Mouse (Mus musculus) left cerebral cortex, postnatal 25 days (tissue): ENCODE results near the gene Gabbr2. TPM values are rescaled to one million over a fixed set of nuclear protein-coding genes. Genes with fewer than 3 reads are reported as not detected.
"Not testable (repeated sequence)": the region's sequence is repeated elsewhere in the genome, so short reads cannot be mapped to it uniquely, and the experiment has no call there.

ENCODE experiments used
- DNase-seq, 2 experiments: peaks; one replicate each; pipeline ENCODE4 v3.0.0; 2022; ENCODE audit warnings: low spot score in 2 of 2, mixed read lengths in 1 of 2
- intact Hi-C: fragments of 180-260 bp; cut with DNase I; formaldehyde crosslinking; loops from one replicate; pipeline ENCODE4 v1.15.1; 2025
- total RNA-seq, 2 experiments: library from RNA; stranded (reverse); gene quantifications; 2 replicates each; pipeline ENCODE4 v1.2.3; 2021

Gene Gabbr2
- total RNA-seq, 2 experiments from 2014 or later: 270 to 276 TPM

DNA sequence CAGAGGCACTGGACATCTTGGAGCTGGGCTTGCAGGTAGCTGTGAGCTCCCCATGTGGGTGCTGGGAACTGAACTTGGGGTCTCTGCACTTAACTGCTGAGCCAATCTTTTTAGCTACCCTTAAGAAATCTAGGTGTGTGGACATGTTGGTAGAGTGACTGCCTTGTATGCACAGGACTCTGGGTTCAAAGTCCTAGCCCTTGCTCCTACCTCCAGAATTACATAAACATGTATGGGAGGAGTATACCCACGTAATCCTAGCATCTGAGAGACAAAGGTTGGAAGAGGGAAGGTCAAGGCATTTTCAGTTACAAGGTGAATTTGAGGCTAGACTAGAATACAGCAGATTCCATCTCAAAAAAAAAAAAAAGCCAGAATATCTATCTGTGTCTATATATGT is 336.4 kb downstream of the Gabbr2 start:
- DNase-seq: no peak
- intact Hi-C loops: no loop called here

DNA sequence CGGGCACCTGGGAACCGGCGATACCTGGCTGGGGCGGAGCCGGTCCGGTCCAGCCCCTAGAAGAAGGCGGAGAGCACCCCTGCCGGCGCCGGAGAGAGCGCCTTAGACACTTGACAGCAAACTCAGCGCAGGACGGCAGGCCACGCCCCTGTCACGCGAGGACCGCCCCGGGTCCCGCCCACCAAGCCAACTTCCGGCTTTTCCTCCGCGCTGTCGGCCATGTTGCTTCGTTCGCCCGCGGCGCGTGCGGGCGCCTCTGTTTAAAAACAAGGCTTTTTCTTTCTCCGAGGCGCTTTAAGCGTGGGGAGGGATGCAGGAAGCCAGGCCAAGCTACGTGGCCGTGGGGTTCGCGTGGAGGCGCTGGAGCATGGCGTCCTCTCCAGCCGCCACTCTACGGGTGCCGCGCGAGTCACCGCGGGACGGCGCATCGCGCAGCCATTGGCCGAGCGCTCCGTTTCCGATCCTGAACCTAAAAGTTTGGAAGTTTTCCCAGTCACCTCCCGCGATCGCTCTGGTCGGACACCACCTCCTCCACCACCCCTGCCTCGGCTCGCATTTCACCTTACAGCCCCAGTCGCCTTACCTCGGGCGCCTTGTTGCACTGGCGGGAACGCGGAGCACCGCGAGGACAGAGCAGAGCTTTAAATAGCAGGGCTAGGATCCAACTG is 341.5 kb downstream of the Gabbr2 start, which contains the start of gene Tbc1d2:
Gene Tbc1d2, minus strand, starts transcription at position 124 of the 668 bp plus-strand sequence.
- DNase-seq: peak; percentile 96
- intact Hi-C loops: loop anchor here (1.0 kb wide), 1 partner anchor 143 kb away; no protein-coding TSS in a partner anchor

DNA sequence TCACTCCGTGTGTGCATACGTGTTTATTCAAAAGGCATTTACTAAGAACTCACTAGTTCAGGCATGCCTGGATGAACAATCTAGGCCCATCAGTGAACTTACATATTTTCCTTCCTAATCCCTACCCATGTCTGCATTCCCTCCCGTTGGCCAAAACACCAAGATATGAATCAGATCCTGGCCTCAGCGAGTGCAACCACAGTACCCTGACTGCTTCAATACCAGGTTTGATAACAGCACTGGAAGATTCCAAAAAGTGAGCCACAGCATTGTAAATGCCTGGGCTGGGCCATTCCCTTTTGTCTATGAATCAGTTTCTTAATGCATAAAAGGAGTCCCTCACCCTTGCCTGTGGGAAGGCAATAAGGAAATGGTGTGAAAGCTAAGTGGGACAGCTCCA is 342.5 kb downstream of the Gabbr2 start:
- intact Hi-C loops: no loop called here

DNA sequence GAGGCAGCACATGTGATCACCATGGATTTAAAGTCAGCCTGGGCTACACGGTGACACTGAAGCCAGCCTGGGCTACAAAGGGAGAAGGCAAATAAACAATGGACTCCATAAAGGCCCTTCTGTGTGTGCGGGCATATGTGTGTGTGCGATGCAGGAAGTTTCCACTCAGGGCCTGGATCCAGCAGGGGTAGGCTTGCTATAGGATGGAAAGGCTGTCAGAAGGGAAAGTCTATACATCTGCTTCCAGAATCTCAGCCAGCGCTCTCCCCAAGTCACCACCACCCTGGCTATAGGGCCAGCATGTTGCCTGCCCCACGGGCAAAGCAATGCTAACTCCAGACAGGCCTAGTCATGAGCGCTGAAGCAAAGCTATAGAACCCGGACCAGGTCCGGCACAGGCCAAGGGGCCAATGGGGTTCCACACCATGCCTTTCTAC is 348.0 kb downstream of the Gabbr2 start:
- DNase-seq: no peak
- intact Hi-C loops: no loop called here

More for the DNA sequence above, 342.5 kb downstream of the Gabbr2 start:
- no peak for DNase-seq

DNA sequence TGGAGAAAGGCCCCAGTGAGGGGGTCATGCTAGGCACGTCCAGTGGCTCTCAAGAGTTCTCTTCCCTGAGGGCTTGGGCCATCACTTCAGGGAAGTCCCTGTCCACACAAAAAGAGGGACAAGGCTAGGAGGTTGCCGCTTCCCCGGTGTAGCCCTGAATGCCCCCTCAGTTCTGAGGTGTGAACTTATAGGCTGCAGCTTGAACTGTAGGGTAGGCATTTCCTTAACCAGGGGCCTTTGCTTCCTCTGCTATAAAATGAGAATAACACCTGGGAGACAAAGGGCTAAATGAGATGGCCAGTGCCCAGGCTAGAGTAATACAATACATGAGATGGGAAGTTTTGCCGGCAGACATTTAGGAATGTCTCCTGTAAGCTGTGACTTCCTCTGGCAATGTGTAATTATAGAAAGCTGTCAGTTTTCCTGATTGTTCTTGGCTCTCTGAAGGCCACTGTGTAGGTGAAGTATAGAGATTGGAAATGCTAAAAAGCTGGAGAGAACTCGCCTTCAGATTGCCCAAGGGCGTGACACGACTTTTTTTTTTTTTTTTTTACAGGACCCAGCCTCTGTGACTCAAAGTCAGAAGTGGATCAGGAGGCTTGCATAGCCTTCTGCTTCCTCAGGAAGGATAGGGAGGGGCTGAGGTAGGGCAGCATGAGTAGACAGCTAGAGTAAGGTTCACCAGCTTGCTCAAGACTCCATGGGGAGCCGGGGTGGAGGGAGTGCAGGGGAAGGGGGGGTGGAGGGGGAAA is 348.6 kb downstream of the Gabbr2 start:
- DNase-seq: no peak
- intact Hi-C loops: no loop called here

DNA sequence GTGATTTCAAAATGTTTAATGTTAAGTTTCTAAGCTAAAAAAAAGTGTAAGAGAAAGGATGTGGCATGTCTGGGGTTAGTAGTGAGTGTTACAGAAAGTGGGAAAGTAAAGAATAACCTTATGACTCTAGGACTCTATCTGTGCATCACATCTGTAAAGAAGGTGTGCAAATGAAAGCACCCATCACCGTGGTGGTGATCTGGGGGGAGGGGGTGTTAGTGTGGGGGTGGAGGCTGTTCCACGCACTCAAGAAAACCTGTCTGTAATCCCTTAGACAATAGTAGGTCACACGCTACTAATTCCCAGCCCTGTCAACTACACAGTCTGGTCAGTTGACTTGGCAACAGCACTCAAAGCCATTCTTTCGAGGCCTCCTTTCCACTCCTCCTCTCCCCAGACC is 350.4 kb downstream of the Gabbr2 start:
- DNase-seq: no peak
- intact Hi-C loops: no loop called here

DNA sequence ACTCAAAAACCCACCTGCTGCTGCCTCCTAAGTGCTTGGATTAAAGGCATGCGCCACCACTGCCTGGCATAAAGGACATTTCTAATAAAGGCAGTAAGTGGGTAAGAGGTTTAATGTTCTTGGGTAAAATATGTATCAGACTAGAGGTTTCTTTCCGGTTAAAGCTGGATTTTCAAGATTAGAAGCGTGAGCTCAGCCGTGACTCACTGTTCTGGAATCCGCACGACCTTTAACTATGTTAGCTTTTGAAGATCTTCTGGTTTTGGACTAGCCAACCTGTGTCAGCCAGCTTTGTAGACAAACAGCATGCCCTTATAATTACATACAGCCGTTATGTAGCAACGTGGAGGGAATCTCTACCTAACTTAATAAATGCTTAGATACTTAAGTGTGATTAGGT is 351.8 kb downstream of the Gabbr2 start:
- intact Hi-C loops: no loop called here
- DNase-seq: no peak

DNA sequence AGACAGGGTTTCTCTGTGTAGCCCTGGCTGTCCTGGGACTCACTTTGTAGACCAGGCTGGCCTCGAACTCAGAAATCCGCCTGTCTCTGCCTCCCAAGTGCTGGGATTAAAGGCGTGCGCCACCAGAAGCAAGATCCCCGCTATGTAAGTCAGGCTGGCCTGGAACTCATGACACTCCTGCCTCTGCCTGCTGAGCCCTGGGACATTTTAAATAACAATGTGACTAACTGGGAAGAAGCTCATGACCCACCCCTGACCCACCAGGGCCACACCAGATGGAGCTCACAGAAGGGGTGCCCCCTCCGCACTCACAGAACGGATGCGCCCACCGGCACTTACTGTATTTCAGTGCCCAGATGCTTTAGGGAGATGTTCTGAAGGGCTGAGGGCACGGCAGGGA is 354.4 kb downstream of the Gabbr2 start:
- intact Hi-C loops, DNase-seq: not testable (repeated sequence)

DNA sequence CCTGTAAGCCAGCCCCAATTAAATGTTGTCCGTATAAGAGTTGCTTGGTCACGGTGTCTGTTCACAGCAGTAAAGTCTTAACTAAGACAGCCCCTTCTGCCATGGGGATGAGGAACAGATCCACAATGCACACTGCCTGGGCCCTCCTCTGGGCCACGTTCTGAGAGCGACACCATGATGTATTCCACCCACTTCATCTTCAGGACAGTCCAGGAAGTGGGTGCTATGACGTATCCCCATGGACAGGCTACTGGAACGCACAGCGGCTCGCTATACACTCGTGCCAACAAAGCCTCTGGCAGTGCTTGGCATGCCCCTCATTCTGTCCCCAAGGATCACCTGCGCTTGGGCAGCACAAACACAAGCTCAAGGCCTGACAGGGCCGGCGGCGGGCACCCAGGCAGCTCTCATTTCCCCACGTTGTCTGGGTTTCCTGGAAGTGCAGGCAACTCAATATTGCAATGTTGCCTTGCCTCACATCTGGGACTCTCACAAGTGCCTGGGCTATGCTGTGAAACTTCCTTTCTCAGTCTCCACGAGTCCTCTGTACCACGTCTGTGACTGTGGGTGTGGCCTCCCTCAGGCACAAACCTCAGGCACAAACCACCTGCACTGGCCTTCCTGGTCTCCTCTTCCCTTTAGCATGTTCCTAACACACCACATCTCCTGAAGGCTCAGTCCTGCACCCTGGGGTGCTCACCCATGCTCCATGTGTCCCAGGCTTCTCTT is 355.8 kb downstream of the Gabbr2 start:
- intact Hi-C loops: no loop called here
- DNase-seq: peak in 1 of 2 experiments; percentile 58

DNA sequence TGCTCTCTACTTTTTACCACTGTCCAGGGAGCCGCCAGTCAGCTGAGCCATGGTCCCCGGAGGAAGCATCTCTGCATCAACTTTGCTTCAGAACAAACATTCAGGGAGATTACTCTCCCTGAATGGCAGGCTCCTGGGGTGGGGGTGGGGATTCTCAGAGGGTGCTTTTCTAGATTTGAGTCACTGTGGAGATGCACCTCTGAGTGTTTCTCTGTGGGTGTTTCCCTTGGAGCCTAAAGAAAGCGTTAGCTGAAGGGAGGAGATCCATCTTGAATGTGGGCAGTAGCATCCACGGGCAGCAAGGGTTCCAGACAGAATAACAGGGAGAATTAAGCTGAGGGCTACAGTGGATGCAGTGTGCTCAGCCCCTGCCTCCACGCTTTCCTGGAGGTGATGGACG is 356.8 kb downstream of the Gabbr2 start:
- intact Hi-C loops: no loop called here
- DNase-seq: peak in 1 of 2 experiments; percentile 59

DNA sequence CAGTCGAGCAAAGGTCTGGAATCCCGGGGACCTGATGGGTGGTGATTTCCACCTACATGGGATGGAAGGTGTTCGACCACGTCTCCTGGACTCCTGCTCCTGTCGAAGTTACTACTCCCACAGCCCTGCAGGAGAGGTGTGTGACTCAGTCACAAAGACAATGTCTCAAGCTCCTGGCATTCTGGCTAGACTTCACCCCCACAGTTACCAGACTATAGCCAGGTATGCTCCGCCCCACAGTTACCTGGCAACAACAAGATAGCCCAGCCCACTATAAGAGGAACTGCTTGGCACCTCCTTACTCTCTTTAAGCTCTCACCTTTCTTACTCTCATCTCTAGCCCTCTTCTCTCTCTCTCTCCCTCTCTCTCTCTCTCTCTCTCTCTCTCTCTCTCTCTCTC is 358.1 kb downstream of the Gabbr2 start:
- DNase-seq, intact Hi-C loops: not testable (repeated sequence)

DNA sequence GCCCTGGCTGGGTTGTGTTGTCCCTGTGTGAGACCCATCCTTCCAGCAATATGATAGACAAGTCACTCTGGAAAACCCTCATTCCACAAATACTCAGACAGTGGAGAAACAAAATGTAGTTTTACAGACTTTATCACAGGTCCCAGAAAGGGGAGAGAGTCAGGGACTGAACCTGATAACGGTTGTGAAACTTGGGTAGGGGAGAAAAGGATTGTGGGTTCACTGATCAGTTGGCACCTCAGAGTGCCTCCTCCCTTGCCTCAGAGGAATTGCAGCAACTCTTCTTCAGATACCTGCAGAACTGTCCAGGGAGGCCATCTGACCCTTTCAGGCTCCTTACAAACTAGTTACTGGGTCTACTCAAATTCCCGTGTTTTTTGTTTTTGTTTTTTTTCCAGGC is 359.2 kb downstream of the Gabbr2 start:
- intact Hi-C loops: no loop called here

DNA sequence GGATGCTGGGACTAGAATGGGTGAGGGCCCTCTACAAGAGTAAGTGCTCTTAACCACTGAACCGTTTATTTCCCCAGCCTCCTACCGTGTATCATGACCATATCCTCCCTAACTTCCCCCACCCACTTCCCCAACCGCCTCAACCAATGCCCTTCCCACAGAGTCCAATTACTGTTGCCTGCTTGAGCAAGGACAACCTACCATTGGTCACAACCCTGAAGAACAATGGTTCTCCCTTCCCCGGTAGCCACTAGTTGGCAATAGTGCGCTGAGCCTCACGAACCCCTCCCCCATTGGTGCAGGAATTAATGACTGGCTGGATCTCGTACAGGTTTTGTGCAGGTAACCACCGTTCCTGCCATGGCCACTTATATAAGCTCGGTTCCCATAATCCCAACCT is 361.3 kb downstream of the Gabbr2 start:
- DNase-seq: no peak
- intact Hi-C loops: no loop called here

More for the DNA sequence above, 359.2 kb downstream of the Gabbr2 start:
- no peak for DNase-seq

DNA sequence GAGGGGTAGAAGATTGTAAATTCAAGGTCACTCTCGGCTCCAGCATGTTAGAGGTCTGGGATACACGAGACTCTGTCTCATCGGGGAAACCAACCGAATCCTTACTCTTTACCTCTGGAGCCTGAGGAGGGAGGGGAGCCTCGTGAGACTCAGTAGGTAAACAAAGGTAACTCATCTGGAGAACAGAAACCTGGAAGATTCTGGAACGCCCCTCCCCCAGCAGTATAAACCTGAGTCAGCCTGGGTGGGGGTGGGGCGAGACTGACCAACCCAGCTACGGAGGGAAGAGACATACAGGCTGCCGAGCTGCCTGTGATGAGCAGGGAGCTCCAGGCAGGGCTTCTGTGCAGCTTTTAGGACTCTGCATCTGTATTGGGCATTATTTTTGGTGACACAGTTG is 362.8 kb downstream of the Gabbr2 start:
- no peak for DNase-seq
- intact Hi-C loops: no loop called here

DNA sequence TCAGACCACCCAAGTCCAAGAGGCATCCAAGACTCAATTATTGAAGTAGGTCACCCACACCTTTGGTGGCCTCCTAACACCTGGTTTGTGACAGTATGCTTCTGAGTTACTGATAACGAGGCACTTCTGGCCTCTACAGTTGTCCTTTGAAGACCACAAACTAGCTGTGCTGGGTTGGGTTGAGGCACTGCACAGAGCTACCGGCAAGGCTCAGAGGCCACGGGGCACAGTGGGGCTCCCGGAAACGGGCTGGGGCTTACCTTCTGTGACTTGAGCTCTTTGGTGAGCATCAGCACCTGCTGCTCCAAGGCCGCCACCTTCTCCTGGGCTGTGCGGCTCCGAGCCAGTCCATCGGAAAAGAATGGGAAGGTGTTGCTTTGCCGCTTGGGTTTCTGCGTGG is 363.6 kb downstream of the Gabbr2 start:
- DNase-seq: no peak
- intact Hi-C loops: no loop called here

DNA sequence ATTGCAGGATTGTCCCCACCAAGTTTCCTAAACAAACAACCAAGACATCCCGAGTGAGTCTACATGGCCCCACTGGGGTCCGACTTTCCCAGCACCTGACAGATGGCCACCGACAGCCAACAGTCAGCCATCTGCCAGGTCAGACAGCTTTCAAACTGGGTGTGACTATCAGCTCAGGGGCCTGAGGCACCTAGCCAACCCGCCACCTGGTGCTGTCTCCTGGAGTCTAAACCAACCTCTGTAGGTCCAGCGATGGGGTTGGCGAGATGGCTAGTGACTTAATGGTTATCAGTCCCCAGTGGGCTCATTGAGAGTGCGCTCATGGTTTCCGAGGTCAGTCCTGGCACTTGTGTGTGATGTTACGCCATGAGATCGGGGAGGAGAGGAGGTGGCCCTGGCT is 366.6 kb downstream of the Gabbr2 start:
- intact Hi-C loops: no loop called here
- no peak for DNase-seq

DNA sequence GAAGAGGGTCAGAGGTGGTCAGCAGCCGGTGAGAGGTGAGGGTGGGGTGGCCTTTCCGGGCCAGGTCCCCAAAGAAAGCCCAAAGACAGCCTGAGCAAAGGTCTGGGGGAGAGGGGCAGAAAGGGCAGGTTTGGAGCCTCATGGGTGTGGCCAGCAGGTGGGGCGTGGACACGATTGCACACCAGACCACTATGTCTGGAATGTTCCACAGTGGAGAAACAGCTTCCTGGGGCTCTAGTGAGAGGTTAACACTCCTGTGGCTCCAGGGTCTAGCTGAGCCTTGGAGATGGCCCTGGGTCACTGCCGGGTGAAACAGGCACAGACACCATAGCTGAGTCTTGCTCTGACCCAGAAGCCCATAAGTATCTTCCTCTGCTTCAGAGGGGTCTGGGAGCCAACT is 368.7 kb downstream of the Gabbr2 start:
- intact Hi-C loops: no loop called here
- DNase-seq: no peak

DNA sequence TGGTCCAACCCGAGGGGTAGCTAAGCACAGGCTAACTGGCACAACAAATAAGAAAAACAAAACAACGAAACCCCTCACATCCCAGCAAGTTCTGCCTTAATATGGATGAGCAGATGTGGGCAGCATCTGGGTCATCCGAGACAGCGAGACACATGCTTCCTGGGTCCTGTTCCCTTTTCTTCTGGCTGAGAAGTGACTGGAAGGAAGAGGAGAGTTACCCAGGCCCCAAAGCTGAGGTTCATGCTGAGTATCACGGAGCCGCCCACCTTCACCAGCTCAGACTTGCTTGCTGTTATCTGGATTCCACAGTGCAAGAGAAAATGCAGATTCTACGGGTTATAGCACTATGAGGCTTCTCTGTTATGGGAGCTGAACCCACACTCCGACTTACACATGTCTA is 370.7 kb downstream of the Gabbr2 start:
- no peak for DNase-seq
- intact Hi-C loops: no loop called here

DNA sequence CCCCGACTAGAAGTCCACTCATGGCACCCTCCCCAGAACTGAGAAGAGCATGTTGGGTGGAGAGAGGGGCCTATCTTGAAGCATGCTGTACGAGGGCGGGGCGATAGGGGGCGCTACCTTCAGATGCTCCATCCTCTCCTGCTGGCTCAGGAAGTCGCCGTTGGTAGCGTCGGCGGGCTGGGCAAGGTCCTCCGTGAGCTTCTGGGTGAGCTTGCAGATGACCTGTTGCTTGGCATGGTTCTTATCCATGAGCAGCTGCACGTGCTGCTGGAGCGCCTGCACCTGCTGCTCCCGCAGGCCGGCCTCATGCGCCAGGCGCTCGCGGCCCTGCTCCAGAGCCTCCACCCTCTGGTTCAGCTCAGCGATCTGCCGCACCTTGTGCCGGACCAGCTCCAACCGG is 371.3 kb downstream of the Gabbr2 start:
- intact Hi-C loops: no loop called here
- no peak for DNase-seq

DNA sequence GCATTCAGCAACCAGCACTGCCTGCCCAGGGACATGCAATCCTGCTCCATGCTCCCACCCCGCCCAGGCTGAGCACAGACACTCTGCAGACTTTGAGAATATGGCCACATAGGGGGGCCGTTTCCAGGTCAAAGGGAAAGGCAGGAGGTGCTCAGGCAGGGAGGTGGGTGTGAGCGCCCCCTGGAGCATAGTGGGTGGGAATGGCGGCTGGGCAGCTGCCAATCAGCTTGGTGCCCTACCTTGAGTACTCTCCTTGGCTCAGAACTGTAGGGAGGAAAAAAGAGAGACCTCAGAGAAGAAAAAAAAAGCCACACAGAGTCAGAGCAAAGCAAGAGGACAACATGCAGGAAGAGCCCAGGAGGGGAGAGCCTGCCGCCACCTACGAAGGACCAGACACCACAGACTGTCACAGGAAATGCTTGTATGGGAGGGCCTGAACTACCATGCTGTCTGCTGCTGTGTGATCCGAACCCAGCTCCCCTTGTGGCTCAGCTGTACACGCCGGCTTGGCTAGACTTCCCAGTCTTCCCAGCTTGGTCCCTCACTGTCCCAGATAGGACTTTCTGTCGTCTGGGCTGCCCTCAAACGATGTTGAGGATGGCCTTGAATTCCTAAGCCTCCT is 373.4 kb downstream of the Gabbr2 start:
- intact Hi-C loops: no loop called here
- no peak for DNase-seq
